Mouse (Mus musculus) urinary bladder, postnatal 14 days (tissue): Measurements from ENCODE around the gene Sorbs2.

Experiments
- DNase-seq: peaks from one replicate; pipeline ENCODE4 v3.0.0; 2021; ENCODE audit warnings: low spot score

The Sorbs2 gene

DNA sequence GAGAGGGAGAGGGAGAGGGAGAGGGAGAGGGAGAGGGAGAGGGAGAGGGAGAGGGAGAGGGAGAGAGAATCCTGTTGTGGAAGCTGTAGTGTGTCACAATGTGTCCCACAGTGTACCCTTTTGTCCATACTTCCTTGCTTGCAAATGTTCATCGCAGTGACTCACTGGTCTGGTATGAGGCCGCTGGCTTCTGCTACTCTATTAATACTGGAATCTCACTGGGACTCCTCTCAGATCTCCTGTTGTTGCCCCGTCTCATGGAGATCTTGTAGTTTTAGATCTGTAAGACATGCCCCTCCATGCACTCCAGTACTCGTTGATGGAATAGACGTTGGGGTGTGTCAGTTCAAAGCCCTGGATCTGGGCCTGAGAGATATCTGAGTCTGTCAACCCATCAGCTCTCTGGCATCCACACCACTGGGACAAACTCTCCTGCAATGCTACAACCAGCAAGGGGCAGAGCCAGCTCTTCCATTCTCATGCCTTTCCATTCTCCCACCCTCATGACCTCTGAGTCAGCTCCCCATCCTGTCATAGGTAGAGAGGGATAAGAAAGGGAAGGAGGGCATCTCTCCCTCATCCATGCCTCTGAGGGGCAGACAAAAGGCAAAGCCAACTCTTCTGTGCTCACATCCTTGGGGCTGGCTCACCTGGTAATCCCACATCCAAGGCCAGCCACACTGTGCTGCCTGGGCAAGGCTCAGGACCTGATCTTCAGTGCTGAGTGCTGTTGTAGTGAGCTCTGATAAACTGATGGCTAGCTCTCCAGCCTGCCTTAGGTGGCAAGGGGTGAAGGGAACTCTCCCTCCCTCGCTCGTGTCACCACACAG is 72.3 kb downstream of the Sorbs2 start:
- peak; percentile 50 for DNase-seq

DNA sequence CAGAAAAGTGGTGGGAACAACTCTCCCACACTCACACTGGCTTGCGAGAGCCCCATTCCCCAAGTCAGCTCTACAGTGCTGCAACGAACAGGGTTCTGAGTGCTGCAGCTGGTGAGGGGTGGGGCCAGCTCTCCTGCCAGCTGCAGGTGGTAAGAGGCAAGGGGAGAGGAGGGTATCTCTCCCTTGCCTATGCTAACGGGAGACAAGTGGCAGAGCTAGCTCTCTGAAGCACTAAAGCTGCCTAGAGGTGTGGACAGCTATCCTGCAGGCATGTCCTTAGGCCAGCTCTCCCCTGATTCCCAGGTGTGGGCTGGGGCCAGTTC is 72.9 kb downstream of the Sorbs2 start:
- no peak for DNase-seq

DNA sequence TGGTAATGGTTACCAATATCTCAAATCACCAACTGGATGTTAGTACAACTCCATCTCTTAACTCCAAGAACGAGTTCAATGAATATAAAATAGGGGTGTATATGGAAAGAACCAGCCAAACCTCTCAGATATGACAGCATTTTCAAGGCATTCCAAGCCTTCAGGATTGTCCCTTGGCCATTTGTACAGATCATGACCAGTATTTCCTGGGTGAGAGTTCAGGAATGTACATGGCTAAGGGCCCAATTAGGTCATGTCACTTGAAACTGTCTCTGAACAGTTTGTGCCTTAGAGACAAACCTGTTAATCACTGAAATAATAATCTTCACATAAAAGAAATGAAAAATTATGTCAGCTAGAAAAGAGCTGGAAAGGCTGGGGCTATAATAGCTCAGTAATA is 76.3 kb downstream of the Sorbs2 start:
- DNase-seq: no peak

DNA sequence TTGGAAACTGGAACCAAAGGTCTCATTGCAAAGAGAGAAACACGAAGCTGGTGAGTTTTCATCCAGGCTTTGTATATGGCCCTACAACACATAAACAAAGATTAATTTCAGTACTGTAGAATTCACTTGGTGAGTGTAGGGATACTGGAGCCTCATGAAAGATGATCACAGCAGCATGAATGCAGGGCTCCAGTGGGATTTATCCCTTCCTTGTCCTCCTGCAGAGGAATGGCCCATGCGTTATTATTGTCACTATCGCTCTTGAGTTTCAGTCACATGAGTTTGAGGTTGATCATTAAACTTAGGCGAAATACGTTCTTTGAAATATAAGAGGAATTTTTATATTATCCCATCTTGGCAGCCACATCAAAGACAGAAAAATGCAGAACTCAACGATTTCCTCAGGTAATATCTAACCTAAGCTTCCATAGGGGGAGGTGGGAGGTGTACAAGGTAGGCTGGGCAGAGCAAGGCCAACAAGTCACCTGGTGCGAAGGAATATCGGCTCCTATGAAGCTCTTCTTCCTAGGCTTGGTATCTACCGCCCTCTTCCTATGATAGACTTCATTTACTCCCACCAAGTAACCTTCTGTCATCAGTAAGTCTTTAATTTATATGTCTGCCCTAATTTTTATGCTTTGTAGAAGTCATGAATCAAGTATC is 76.9 kb downstream of the Sorbs2 start:
- DNase-seq: no peak

DNA sequence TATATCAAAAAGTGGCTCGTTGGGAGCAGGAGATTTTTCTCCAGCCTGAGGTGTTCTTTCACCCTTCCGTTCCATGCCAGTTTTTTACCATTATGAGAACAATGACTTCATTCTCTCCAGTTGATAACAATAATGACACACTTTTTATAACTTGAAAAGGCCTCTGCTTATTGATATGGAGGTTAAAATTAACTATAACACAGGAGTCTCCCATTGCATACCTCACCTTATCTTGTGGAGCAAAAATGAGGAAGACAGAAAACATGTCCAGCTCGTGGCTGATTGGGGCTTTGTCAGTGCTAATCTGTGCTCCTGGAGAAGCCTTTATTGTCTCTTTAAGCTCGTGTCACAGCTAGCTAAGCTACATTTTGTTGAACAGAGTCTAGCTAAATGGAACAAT is 77.6 kb downstream of the Sorbs2 start:
- no peak for DNase-seq

DNA sequence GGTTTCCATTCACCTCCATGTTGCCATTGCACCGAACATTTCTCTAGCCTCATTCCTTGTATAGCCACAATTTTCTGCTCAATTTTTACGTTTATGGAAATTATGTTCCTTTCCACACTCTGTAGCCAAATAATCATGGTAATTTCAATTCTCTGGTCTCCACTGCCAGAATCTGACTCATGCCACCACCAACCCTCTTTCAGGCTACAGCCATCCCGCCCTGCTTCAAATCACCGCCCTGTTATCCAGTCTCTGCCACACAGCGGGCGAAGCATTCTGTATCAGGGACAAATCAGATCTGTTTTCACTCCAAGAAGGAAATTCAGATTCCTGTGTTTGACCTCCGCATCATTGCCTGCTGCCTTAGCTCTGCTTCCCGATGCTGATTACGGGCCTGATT is 79.4 kb downstream of the Sorbs2 start:
- DNase-seq: no peak

DNA sequence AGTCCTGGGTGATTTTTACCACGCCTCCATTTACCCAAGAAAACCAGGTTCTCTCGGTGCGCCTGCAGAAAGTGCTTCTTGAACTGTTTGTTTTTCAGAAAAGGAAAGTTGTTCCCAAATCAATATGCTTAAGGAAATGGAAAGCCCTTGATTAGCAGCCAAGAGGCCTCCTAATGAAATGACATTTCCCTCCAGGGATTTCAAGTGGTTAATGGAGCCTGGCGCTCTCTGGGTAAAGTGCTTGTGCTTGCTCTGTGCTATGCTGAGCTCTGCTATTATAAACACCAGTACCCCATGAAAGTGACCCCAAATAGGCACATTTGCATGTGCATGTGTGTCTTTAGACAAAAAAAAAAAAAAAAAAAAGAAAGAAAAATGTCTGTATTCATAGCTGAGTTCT is 84.3 kb downstream of the Sorbs2 start:
- DNase-seq: no peak

DNA sequence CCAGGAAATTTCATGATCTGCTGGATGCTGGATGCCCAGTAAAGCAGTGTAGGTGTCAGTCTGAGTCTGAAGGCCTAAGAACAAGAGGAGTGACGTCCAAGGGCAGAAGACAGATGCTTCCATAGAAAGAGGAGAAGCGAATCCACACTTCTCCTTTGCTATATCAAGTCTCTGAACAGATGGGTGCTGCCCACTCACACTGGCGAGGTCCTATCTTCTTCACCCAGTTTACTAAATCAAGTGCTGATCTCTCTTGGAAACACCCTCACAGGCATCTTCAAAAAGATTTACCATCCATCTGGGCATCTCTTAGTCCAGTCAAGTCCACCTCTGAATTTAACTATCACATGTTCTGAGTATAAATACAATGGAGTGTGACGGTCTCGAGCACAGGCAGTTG is 86.1 kb downstream of the Sorbs2 start:
- no peak for DNase-seq

DNA sequence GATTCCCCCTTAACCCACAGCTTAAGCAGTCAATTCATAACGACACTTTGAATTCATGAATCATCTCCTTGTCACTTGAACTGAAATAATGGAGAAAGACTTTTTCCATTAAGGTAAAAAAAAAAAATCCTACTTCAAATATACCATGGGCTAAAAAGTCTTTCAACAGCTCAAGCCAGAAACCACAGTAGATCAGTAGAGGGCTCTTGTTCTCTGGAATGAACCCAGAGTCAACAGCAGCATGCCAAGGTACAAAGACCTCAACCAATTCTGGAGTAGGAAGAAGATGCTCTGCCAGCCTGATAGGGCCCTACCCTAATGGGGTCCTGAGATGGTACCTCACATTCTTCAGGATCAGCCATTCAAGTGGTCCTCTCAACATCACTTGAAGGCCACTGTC is 88.4 kb downstream of the Sorbs2 start:
- no peak for DNase-seq

DNA sequence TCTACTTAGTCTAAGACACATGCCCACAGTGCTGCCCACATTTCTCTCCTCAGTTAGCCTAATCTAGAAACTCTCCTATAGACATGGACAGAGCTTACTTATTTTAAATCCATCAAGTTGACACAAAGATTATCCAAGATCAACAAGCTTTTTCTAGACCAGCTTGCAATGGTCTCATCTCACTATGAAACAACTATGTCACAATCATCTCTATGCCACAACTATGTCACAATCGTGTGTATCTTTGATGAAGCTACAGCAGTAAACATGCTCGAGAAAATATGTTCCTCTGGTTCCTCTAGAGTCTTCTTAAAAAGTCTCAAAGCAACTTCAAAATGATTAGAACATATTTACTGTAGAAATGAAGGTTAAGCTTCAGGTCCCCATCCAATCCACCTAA is 89.0 kb downstream of the Sorbs2 start:
- no peak for DNase-seq

DNA sequence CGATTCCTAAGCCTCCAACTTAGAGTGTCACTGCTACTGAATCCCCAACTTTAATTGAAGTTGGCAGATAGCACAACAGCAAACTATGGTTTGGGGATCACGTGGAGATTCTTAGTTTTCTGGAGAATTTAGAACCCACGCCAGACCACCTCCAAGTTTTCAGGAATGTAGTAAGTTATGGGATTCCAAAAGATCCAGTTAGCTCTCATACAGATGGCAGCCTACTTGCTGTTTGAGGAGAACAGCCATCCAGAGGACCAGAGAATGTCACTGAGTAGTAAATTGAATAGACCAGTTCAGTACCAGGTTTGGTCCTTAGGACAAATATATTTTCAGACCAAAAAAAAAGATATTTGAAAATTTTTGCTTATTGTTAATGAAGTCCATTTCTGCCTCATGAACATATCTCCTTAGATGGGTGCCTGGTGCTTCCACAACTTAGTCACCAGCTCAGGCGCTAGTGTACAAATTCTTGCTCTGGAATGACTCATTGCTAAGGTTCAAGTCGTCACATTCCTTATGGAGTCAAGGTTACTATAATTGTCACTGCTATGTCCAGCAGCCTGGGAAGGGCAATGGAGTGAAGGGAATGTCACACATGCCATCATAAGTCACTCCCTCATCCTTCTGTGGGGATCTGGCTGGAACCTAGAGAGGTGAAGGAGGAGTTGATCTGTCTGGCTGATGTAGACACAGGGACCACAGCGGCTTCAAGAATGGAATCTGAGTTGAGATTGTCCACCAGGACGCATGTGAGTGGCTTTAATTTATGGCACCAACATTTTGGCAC is 90.2 kb downstream of the Sorbs2 start:
- DNase-seq: no peak

DNA sequence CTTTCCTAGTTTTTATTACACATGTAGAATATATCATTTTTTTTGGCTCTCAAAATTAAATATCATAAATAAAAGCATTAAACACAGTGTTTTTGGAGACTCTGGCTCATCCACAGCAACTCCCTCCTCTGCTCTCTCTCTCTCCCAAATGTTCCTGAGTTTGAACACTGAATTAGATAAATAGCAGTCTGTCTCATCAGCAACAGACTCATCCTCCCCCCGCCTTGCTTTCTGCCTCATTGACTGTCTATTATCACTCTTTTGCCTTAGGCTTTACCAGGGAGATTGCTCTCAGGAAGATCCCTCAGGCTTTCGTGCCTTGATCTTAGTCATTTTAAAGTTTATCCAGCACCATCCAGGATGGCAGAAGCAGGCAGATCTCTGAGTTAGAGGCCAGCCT is 91.3 kb downstream of the Sorbs2 start:
- no peak for DNase-seq

DNA sequence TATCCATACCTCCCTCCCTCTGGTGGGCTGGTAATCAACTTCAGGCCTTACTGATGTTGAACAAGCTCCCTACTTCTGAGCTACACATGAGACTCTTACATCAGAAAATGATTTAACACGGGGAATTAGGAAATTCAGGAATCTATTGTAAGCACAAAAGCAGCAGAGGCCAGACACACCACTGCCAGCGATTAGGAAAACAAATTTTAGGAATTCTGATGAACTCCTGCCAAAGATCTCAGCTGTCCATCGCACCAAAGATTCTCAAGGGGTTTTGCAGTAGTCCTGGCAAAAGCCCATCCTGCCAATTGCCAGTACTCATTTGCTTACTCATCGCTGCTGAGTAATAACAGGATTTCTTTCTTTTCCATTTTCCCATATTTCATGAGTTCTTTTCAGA is 94.4 kb downstream of the Sorbs2 start:
- peak; percentile 34 for DNase-seq

DNA sequence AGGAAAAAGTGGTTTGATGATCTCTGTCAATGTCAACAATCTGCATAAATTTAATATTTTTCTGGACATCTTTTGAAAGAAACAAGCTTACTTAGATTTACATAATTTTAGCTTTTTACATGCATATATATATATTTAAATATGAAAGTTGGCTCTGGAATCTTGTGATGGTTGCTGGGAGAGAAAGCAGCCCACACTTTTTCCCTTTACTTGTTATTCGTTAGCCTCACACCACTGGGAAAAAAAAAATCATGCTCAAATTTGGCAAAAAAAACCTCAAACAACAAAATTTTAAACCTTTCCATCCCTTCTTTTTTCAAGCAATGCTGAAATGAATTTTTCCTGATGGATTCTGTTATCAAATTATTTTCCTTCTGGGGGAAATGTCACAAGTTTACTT is 97.8 kb downstream of the Sorbs2 start:
- no peak for DNase-seq

DNA sequence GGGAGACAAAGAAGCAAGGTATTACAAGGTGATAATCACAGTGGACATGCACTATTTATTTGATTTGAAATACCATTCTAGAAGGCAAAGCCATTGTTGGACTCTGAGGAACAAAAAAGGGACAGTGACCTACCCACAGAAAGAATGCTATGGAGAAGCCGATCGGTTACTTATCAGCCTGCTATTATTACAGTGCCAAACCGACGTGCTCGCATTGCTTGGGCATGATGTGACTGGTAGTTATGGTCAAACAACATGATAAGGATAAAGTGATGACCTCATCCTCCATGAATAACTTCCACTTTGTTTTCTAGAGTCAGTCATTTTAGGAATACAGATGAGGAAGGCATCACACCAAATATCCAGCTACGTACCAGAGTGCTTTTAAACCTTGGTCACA is 99.4 kb downstream of the Sorbs2 start:
- no peak for DNase-seq

DNA sequence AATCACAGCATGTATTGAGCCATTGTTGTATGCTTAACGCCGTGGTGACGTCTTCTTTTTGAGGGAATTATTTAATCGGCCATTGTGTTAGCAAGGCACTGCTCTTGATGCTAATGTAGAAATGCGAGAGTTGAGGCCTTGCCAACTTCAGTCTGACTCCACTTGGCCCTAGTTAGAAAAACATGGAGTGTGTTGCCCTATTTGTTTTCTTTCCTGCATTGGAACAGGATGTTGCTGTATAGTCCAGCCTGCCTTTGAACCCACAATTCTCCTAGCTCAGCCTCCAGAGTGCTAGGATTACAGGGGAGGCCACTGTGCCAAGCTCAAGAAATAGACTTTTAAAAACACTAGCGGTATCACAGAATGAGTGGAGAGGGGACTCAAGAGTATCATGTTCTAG is 100.8 kb downstream of the Sorbs2 start:
- DNase-seq: no peak

DNA sequence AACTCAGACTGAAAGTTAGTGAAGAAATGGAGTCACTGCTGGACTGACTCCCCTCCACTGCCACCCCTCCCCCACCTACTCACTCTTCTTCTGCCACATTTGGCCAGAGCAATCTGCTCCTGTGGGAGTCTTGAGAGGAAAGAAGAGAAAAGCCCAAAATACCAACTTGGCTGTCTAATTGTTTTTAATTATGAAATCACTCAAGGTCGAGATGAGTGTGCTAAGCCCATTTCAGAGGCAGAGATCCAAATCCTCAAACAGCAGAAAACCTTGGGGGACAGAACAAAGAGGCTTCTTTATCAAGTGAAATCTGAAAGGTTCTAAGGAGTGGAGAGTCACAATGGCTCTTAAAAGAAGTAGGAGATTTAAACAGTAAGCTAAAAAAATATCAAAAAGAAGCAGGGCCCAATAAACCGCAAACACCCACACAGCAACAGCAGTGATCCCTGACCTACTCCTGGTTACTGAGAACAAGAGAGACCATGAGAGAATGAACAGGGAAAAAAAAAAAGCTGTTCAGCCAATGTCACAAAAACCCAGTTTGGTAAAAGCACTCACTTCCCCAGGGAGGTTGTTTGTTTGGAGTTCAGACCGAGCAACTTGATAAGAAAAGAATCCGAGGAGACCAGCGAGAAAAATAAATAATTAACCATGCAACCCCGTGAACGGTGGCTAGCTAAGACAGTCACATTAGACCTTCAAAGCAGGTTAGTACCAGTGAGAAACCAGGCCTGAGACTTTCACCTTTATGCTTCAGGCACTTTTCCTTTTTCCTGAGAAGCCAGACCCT is 103.0 kb downstream of the Sorbs2 start:
- DNase-seq: peak; percentile 22

DNA sequence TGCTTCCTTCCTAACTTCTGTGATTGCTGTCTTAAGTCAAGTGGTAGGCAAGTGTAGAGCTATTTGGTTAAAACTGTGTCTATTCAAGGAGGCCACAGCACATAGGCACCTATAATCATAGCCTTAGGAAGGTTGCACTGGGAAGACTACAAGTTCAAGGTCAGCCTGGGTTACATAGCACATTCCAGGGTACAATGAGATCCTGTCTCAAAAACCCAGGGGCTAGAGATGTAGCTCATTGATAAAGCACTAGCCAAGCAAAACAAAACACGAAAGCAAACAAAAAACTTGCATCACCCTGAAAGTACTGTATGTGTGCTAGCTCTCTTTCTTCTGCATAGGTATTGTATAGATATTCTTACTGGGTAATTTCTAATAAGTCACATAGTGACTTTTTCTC is 103.7 kb downstream of the Sorbs2 start:
- no peak for DNase-seq

DNA sequence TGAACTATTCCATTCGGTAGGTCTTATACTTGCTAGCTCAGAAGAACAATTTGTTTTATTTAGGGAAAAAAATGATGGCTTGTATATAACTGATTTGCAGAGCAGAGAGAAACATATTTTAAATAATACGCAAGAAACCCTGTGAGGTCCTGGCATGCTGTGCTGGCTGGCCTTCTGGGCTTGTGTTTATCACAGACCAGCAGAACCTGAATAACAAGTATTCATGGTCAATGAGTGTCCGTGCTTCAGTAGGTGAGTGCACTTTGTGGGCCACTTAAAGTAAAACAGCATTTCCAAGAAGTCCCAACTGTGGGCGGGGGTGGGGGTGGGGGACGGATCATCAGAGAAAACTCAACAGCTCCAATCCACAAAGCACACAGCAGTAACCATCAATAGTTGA is 107.0 kb downstream of the Sorbs2 start:
- DNase-seq: peak; percentile 48

DNA sequence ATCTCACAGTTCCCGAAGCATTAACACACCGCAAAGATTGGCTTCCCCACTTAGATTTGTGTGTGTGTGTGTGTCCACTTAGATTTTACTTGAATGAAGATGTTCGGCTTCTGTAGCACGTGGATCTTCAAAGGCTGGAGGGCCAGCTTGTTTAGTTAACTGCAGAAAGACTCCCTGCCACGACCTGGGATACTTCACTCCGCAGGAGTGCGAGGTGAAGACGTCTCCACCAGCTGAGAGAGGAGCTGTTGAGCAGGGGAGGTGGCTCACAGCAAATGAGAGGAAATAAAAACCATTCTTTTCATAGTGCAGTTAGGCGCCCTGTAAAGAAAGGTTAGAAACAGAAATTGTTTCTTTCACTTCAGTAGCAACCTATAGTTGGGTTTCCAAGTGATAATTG is 107.5 kb downstream of the Sorbs2 start:
- no peak for DNase-seq

DNA sequence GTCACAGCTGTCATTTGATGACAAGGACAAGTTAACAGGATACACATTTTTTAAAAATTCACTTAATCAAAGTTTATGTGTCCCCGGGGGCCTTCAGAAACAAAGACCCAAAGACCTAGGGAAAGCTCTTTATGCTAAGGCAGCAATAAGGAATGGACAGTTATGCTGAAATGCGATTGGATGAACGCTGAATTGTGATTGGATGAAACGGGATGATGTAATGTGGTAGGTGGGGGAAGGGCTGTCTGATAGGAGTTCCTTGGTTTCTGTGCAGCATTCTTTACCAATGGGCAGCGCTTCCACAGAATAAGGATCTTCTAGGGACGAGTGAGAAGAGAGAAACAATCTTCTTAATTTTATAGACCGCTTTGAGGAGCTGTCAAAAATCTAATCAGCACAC is 108.0 kb downstream of the Sorbs2 start:
- no peak for DNase-seq

DNA sequence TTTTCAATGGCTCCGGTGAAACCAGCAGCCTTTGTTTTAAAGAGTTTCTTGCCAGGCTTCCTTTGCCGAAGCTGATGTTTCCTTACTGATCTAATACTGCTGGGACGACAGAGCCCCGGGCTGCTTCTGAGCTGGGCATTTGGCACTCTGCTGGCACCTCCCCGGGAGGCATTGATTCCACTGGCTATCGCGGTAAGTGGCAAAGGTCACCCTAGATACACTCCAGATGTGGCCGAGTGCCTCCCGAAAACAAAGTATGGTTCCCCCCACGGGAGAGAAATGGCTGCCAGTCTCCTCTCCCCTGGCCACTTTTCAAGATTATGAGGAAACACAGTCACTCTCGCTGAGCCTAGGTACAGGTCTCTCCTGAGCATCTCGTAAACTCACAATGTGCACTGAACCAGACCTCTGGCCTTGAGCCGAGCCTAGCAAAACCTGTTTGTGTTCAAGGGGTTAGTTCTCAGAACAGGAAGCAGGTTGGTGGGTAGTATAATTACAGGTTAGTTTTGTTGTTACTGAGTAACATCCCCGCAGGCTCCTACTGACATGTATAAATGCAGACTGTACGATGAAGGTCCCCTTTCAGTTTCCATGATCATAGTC is 114.1 kb downstream of the Sorbs2 start:
- DNase-seq: peak; percentile 23
